Mouse (Mus musculus) small intestine, adult 2 months (tissue): Measurements from ENCODE around the gene Lrrc8d. TPM values are rescaled to one million over a fixed set of nuclear protein-coding genes. Genes with fewer than 3 reads are reported as not detected.

Experiments used
- H3K27ac ChIP-seq: fragments of 200-500 bp; 2 replicates; pipeline ENCODE4 v1.5.1; 2012; ENCODE audit warnings: low read depth, low read length, control low read depth, inconsistent platforms; ENCODE audit not compliant: insufficient read depth
- H3K27me3 ChIP-seq: fragments of 200-500 bp; 2 replicates; pipeline ENCODE4 v1.6.1; 2012; ENCODE audit warnings: mild to moderate bottlenecking, moderate library complexity, low read length, inconsistent platforms; ENCODE audit not compliant: control insufficient read depth, insufficient read depth
- H3K36me3 ChIP-seq: fragments of 200-500 bp; 2 replicates; pipeline ENCODE4 v1.6.1; 2012; ENCODE audit warnings: mild to moderate bottlenecking, low read length, control low read depth, inconsistent platforms; ENCODE audit not compliant: control insufficient read depth, insufficient read depth
- H3K4me1 ChIP-seq: fragments of 200-500 bp; 2 replicates; pipeline ENCODE4 v1.6.1; 2012; ENCODE audit warnings: low read length, inconsistent platforms, mixed read lengths; ENCODE audit not compliant: control insufficient read depth, insufficient read depth, insufficient read length
- H3K4me3 ChIP-seq: fragments of 200-500 bp; 2 replicates; pipeline ENCODE4 v1.5.1; 2012; ENCODE audit warnings: low read depth, mild to moderate bottlenecking, control low read depth, inconsistent platforms, low read length, moderate library complexity
- CTCF ChIP-seq: fragments of 200-500 bp; IDR thresholded peaks from 2 replicates; pipeline ENCODE4 v1.5.1; 2012; ENCODE audit warnings: low read depth, mild to moderate bottlenecking, control low read depth, inconsistent platforms, low read length, moderate library complexity, mixed read lengths; ENCODE audit not compliant: insufficient replicate concordance, insufficient read length; ENCODE audit errors: extremely low read depth
- POLR2A ChIP-seq: fragments of 200-500 bp; IDR thresholded peaks from 2 replicates; pipeline ENCODE4 v1.6.1; 2012; ENCODE audit warnings: low read depth, mild to moderate bottlenecking, control low read depth, inconsistent platforms, low read length, moderate library complexity
- WGBS: fragments of 180-500 bp; shearing (Covaris S2); methylation state at CpG from one replicate; pipeline ENCODE4 v1.1.7; 2018; 5-methylcytosine and 5-hydroxymethylcytosine counted together
- polyA plus RNA-seq: library from polyadenylated mRNA; depleted of rRNA; stranded (reverse); fragments of >200 nt; gene quantifications from 2 replicates; pipeline ENCODE4 v1.2.3, GENCODE M21; 2012

The Lrrc8d gene
- polyA plus RNA-seq, 1 experiment = 16.6 TPM

DNA sequence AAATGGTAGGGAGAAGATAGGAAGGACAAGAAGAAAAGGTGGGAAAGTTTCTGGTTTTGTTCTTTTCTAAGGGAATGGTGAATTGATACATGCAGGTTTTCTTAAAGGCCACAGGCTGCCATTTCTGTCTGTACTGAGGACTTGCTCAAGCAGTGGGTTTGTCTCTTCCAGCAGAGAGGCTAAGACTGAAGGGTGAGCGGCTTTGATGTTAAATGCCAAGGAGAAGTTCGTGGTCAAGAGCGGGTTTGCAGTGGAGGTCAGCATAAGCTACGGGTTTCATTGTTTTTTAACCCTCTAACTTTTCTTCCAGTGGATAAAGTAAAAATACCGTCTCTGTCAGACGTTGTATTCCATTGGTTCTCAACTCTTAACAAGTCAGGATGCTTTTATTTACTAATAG lies 36.6 kb downstream of the Lrrc8d start:
- Histone ChIP-seq H3K4me1 (peaks cover 14% of the 10 kb centered on the region), H3K27ac (no peak overlapping the region), H3K4me3 (no peak overlapping the region), H3K36me3 (peaks cover 7% of the 10 kb centered on the region), H3K27me3 (no peaks in the 10 kb centered on the region)
- WGBS = 88% methylated on average over 6 of the region's 6 CpGs
- TF ChIP-seq CTCF = no peak
- no peak for TF ChIP-seq POLR2A

DNA sequence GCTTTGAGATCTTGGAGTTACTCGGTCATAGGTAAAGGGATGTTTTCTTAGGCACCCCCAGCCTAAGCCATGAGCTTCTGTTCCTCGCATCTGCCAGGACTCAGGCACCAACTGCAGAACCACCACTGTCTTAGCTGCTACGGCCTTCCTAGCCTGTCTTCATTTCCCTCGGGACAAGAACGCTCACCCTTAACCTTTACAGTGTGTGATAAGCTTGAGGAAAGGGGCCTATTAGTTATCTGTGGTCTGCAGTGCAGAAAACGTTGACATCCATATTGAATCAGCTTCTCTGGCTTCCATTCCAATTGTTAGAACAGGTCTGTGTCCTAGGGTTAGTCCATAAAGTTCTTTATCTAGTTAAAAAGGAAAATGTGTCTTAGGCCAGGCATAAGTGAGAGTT lies 37.4 kb downstream of the Lrrc8d start:
- 65% methylated on average over 6 of the region's 6 CpGs for WGBS
- H3K27ac ChIP-seq = no peak overlapping the region
- TF ChIP-seq CTCF (no peak), POLR2A (no peak)

DNA sequence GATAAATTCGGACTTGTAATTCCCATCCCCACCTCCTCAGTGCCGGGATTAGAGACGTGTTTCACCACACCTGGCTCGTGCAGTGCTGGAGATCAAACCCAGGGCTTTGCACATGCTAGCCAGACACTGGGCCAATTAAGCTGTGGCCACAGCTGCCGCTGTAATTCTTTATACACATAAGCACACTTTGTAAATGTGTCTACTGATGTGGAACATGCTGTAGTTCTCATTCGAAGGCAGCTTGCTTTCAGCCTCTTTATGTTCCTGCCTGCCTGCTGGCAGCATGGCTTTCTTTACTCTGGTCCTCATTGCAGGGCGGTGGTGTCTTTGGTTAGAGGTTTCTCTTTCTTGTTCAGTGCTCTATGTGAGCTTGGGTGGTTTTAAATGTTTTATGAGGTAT lies 40.7 kb downstream of the Lrrc8d start:
- WGBS = 77% methylated on average over 7 of the region's 7 CpGs
- Histone ChIP-seq H3K27me3 (no peaks in the 10 kb centered on the region), H3K36me3 (no peaks in the 10 kb centered on the region; the same call in 1 of the 2 replicates), H3K4me3 (no peak overlapping the region), H3K4me1 (peaks cover 10% of the 10 kb centered on the region), H3K27ac (no peak overlapping the region)
- TF ChIP-seq POLR2A (no peak), CTCF (no peak)

More for the DNA sequence above, 37.4 kb downstream of the Lrrc8d start:
- H3K27me3 ChIP-seq = no peaks in the 10 kb centered on the region
- H3K4me3 ChIP-seq = no peak overlapping the region
- H3K4me1 ChIP-seq = peaks cover 8% of the 10 kb centered on the region
- peaks cover 7% of the 10 kb centered on the region for H3K36me3 ChIP-seq

- no peak for TF ChIP-seq POLR2A
- no peak for TF ChIP-seq CTCF
- H3K27ac ChIP-seq = no peak overlapping the region
- WGBS = 60% methylated on average over 5 of the region's 5 CpGs
- H3K36me3 ChIP-seq = no peaks in the 10 kb centered on the region
- H3K4me3 ChIP-seq = no peak overlapping the region
- H3K27me3 ChIP-seq = no peaks in the 10 kb centered on the region
- peaks cover 14% of the 10 kb centered on the region for H3K4me1 ChIP-seq
Observed at GRCm38 (mm10) chr5:105742641-105743040, 42.9 kb downstream of the Lrrc8d start.

DNA sequence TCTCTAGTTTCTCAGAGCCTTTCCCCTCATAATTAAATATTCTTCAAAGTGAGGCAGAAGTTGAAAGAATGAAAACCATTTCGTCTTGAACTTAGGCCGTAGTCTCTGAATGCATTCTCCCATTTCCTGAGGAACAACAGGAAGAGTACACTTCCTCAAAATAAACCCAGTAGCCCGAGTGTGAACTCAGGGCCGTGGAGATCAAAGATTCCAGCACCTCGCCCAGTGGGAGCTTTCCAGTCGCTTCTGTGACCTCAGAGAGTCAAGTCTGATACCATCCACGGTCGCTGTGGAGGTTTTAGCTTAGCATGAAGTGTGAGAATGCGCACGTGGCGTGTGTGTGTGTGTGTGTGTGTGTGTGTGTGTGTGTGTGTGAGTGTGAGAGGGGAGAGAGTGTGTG lies 45.6 kb downstream of the Lrrc8d start:
- TF ChIP-seq POLR2A (no peak), CTCF (no peak)
- H3K4me3 ChIP-seq = no peak overlapping the region
- WGBS = 48% methylated on average over 11 of the region's 11 CpGs
- H3K27me3 ChIP-seq = no peaks in the 10 kb centered on the region
- no peaks in the 10 kb centered on the region for H3K36me3 ChIP-seq
- peaks cover 11% of the 10 kb centered on the region for H3K4me1 ChIP-seq
- H3K27ac ChIP-seq = no peak overlapping the region

DNA sequence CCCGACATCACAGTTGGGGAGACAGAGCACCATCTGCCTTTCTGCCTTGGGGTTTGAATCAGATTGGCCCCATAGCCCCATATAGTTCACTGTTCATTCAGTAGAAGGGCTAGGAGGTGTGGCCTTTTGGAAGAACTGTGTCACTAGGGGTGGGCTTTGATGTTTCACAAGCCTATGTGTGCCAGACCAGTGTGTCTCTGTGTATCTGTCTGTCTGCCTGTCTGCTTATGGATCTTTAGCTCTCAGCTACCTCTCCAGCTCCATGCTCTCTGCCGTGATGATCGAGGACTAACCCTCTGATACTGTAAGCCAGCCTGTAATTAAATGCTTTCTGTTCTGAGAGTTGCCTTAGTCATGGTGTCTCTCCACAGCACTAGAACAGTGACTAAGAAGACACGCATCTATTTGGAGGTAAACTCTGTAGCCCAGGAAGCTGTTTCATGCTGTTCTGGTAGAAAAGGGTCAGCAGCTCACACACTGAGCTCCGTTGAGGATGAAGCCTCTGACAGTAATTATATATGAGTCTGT lies 46.2 kb downstream of the Lrrc8d start:
- H3K4me3 ChIP-seq = no peak overlapping the region
- H3K27ac ChIP-seq = no peak overlapping the region
- H3K36me3 ChIP-seq = no peaks in the 10 kb centered on the region
- H3K27me3 ChIP-seq = no peaks in the 10 kb centered on the region
- WGBS = 84% methylated on average over 5 of the region's 5 CpGs
- no peak for TF ChIP-seq CTCF
- TF ChIP-seq POLR2A = no peak
- H3K4me1 ChIP-seq = peaks cover 11% of the 10 kb centered on the region

GRCm38 (mm10) chr5:105754803-105755202 lies 55.0 kb downstream of the Lrrc8d start:
- 36% methylated on average over 8 of the region's 8 CpGs for WGBS
- TF ChIP-seq CTCF (no peak), POLR2A (no peak)
- Histone ChIP-seq H3K4me3 (no peak overlapping the region), H3K4me1 (peaks cover 14% of the 10 kb centered on the region; the same call in 1 of the 2 replicates), H3K27ac (no peak overlapping the region), H3K27me3 (no peaks in the 10 kb centered on the region), H3K36me3 (no peaks in the 10 kb centered on the region; the same call in 1 of the 2 replicates)

DNA sequence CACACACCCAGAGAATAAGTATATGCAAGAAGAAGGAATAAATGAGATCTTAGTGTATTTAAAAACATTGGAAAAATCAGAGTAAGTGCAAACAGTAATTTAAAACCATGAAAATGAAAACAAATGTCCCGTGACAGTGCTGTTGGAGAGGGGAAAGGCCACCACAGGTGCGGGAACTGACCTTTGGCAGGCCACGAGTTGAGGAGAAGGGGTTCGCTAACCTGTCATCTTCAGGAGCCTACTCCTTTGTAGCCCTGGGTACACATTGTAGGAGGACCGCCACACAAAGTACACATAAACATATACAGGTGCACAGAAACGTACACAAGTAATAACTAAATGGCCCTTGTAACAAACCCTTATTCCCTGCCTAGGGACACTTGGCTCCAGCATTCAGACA lies 55.7 kb downstream of the Lrrc8d start:
- TF ChIP-seq CTCF (no peak), POLR2A (no peak)
- no peaks in the 10 kb centered on the region for H3K27me3 ChIP-seq
- no peak overlapping the region for H3K4me3 ChIP-seq
- WGBS = 47% methylated on average over 6 of the region's 6 CpGs
- no peaks in the 10 kb centered on the region; the same call in 1 of the 2 replicates for H3K36me3 ChIP-seq
- peaks cover 14% of the 10 kb centered on the region; the same call in 1 of the 2 replicates for H3K4me1 ChIP-seq
- H3K27ac ChIP-seq = no peak overlapping the region
